Mouse (Mus musculus): ENCODE measurements at regions not wholly inside any gene's neighbourhood (a gene's known extent, or its start where the extent isn't known, plus 50 kb on each side); places are given as distances from the start of the nearest gene placed in this dataset.

DNA sequence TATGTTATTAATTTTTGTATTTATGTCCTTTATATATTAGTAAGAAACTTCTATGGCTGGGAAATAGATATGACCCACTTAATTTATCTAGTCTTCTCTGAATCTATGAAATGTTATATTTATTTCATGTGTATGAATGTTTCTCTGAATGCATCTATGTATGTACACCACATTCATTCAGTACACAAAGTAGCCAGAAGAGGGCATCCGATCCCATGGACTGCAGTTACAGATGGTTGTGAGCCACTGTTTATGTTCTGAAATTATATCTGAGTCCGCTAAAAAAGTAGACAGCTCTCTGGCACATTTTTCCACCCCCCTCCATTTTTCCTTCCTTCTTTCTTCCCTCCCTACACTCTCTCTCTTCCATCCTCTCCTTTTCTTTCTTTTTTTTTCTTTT lies 557.8 kb upstream of the Arpp21 start:
- Histone ChIP-seq H3K27me3 (ENCODE audit: insufficient read depth, low read length) (no peaks in the 10 kb centered on the region), H3K27ac (no peak overlapping the region), H3K4me3 (ENCODE audit: low read length) (no peak overlapping the region), H3K36me3 (ENCODE audit: insufficient read depth, low read length) (no peaks in the 10 kb centered on the region), H3K4me2 (ENCODE audit: low read depth, low read length) (no peak overlapping the region), H3K9me3 (ENCODE audit: low read length) (no peaks in the 10 kb centered on the region), H3K9ac (replicated peaks; ENCODE audit: low read length) (no peak overlapping the region), H3K4me1 (ENCODE audit: insufficient read depth, low read length) (no peaks in the 10 kb centered on the region)
- 73% methylated on average over 2 of the region's 2 CpGs for WGBS
- no peak for ATAC-seq
- DNase-seq (ENCODE audit: low spot score): peak; percentile 15
- peak; percentile 44 for TF ChIP-seq CTCF (IDR thresholded peaks at IDR 0.05; ENCODE audit: low read depth)

DNA sequence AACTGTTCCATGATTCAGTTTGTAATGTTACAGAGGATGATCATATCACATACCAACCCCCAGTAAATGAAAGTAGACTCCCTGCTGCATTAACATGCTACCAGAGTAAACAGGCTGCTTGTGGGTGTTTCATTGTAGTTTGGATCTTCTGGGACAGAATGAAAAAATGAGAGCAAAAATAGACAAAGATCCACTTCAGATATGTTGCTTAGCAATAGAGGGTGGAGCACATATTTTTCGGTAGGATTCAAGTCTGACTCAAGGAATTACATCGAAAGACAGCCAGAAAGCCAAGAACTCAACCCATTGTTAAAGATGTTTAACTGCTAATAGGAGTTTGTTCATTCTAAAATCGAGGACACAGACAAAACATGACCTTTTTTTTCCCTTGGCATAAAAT lies 536.2 kb upstream of the Arpp21 start:
- H3K9ac ChIP-seq (replicated peaks; ENCODE audit: low read length): no peak overlapping the region
- H3K4me3 ChIP-seq (ENCODE audit: low read length): no peak overlapping the region
- H3K4me2 ChIP-seq (ENCODE audit: low read depth, low read length): no peak overlapping the region
- no peaks in the 10 kb centered on the region for H3K27me3 ChIP-seq (ENCODE audit: insufficient read depth, low read length)
- H3K4me1 ChIP-seq (ENCODE audit: insufficient read depth, low read length): no peaks in the 10 kb centered on the region
- WGBS: 73% methylated on average over 3 of the region's 3 CpGs
- H3K27ac ChIP-seq: no peak overlapping the region
- DNase-seq (ENCODE audit: low spot score) (no peak), ATAC-seq (no peak)
- H3K9me3 ChIP-seq (ENCODE audit: low read length): no peaks in the 10 kb centered on the region
- no peaks in the 10 kb centered on the region for H3K36me3 ChIP-seq (ENCODE audit: insufficient read depth, low read length)
- TF ChIP-seq CTCF (IDR thresholded peaks at IDR 0.05; ENCODE audit: low read depth): no peak

DNA sequence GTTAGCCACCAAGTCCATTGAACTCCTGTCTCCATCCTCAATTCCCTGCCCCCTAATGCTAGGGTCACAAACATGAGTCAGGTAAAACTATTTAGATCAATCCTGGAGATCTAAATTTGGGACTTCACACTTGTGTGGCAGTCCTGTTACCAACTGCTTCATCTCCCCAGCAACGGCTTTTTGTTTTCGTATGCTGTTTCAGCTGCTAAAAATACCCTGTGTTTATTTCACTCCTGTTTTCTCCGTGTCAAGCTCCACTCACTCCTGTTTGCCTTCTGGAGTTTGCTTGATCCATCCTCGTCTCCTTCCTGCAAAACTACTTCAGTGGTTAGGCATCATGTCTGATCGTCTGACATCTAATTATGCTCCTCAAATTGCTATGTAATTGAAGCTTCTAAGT lies 508.9 kb upstream of the Arpp21 start:
- Histone ChIP-seq H3K9ac (replicated peaks; ENCODE audit: low read length) (no peak overlapping the region), H3K4me3 (ENCODE audit: low read length) (no peak overlapping the region), H3K4me1 (ENCODE audit: insufficient read depth, low read length) (no peaks in the 10 kb centered on the region), H3K4me2 (ENCODE audit: low read depth, low read length) (no peak overlapping the region), H3K27me3 (ENCODE audit: insufficient read depth, low read length) (no peaks in the 10 kb centered on the region), H3K36me3 (ENCODE audit: insufficient read depth, low read length) (no peaks in the 10 kb centered on the region), H3K27ac (no peak overlapping the region), H3K9me3 (ENCODE audit: low read length) (no peaks in the 10 kb centered on the region)
- TF ChIP-seq CTCF (IDR thresholded peaks at IDR 0.05; ENCODE audit: low read depth): no peak
- WGBS: 47% methylated on average over 5 of the region's 5 CpGs
- ATAC-seq (no peak), DNase-seq (ENCODE audit: low spot score) (no peak)

- no peaks in the 10 kb centered on the region for H3K27me3 ChIP-seq (ENCODE audit: insufficient read depth, low read length)
- H3K27ac ChIP-seq: no peak overlapping the region
- H3K4me2 ChIP-seq (ENCODE audit: low read depth, low read length): no peak overlapping the region
- ATAC-seq (no peak), DNase-seq (ENCODE audit: low spot score) (no peak)
- no peaks in the 10 kb centered on the region for H3K36me3 ChIP-seq (ENCODE audit: insufficient read depth, low read length)
- no peaks in the 10 kb centered on the region for H3K4me1 ChIP-seq (ENCODE audit: insufficient read depth, low read length)
- WGBS: 42% methylated on average over 1 of the region's 1 CpGs
- no peak for TF ChIP-seq CTCF (IDR thresholded peaks at IDR 0.05; ENCODE audit: low read depth)
- no peak overlapping the region for H3K4me3 ChIP-seq (ENCODE audit: low read length)
- no peaks in the 10 kb centered on the region for H3K9me3 ChIP-seq (ENCODE audit: low read length)
- no peak overlapping the region for H3K9ac ChIP-seq (replicated peaks; ENCODE audit: low read length)
Observed at GRCm38 (mm10) chr9:112743871-112744590, 508.3 kb upstream of the Arpp21 start.

DNA sequence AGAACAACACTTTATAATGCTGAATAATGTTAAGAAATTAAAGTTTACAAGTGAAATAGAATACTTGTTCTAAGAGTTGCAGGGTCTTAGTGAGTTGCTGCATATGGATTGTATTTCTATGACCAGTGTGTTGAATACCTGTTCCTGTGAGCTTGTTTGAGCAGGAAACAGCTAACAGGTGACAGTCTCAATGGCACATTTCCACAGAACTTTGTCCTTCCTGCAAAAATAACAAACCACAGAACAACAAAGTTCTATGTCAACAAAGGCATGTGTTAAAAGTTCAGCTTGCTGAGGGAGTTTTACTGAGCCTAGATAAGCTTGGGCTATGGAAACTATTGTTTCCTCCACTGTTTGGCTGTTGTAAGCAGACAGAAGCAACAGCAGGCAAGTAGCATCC lies 500.0 kb upstream of the Arpp21 start:
- no peak for TF ChIP-seq CTCF (IDR thresholded peaks at IDR 0.05; ENCODE audit: low read depth)
- DNase-seq (ENCODE audit: low spot score): no peak
- no peaks in the 10 kb centered on the region for H3K27me3 ChIP-seq (ENCODE audit: insufficient read depth, low read length)
- H3K9ac ChIP-seq (replicated peaks; ENCODE audit: low read length): no peak overlapping the region
- no peaks in the 10 kb centered on the region for H3K36me3 ChIP-seq (ENCODE audit: insufficient read depth, low read length)
- no peak overlapping the region for H3K4me3 ChIP-seq (ENCODE audit: low read length)
- H3K27ac ChIP-seq: no peak overlapping the region
- ATAC-seq: no peak
- no peak overlapping the region for H3K4me2 ChIP-seq (ENCODE audit: low read depth, low read length)
- no peaks in the 10 kb centered on the region for H3K4me1 ChIP-seq (ENCODE audit: insufficient read depth, low read length)
- H3K9me3 ChIP-seq (ENCODE audit: low read length): no peaks in the 10 kb centered on the region

- H3K4me2 ChIP-seq (ENCODE audit: low read depth, low read length): no peak overlapping the region
- H3K4me1 ChIP-seq (ENCODE audit: insufficient read depth, low read length): no peaks in the 10 kb centered on the region
- TF ChIP-seq CTCF (IDR thresholded peaks at IDR 0.05; ENCODE audit: low read depth): peak; percentile 63
- ATAC-seq: 0 out of 2 replicates have a peak, but pooled peaks have one; percentile 51
- 38% methylated on average over 8 of the region's 8 CpGs for WGBS
- no peak overlapping the region for H3K4me3 ChIP-seq (ENCODE audit: low read length)
- peak; percentile 43 for DNase-seq (ENCODE audit: low spot score)
- H3K27me3 ChIP-seq (ENCODE audit: insufficient read depth, low read length): no peaks in the 10 kb centered on the region
- H3K9ac ChIP-seq (replicated peaks; ENCODE audit: low read length): no peak overlapping the region
- no peaks in the 10 kb centered on the region for H3K36me3 ChIP-seq (ENCODE audit: insufficient read depth, low read length)
- no peak overlapping the region for H3K27ac ChIP-seq
- H3K9me3 ChIP-seq (ENCODE audit: low read length): no peaks in the 10 kb centered on the region
Observed at GRCm38 (mm10) chr9:112725523-112725922, 489.8 kb upstream of the Arpp21 start.

GRCm38 (mm10) chr9:112725103-112725502 lies 489.4 kb upstream of the Arpp21 start:
- no peak overlapping the region for H3K4me2 ChIP-seq (ENCODE audit: low read depth, low read length)
- H3K36me3 ChIP-seq (ENCODE audit: insufficient read depth, low read length): no peaks in the 10 kb centered on the region
- H3K27me3 ChIP-seq (ENCODE audit: insufficient read depth, low read length): no peaks in the 10 kb centered on the region
- TF ChIP-seq CTCF (IDR thresholded peaks at IDR 0.05; ENCODE audit: low read depth): no peak
- no peak overlapping the region for H3K27ac ChIP-seq
- no peak overlapping the region for H3K4me3 ChIP-seq (ENCODE audit: low read length)
- H3K9ac ChIP-seq (replicated peaks; ENCODE audit: low read length): no peak overlapping the region
- WGBS: 44% methylated on average over 4 of the region's 4 CpGs
- no peaks in the 10 kb centered on the region for H3K4me1 ChIP-seq (ENCODE audit: insufficient read depth, low read length)
- H3K9me3 ChIP-seq (ENCODE audit: low read length): no peaks in the 10 kb centered on the region
- ATAC-seq (no peak), DNase-seq (ENCODE audit: low spot score) (no peak)
